Mouse (Mus musculus): Measurements from ENCODE around the gene Adcy1. TPM values are rescaled to one million over a fixed set of nuclear protein-coding genes. Genes with fewer than 3 reads are reported as not detected.
"Not testable (repeated sequence)": the region's sequence is repeated elsewhere in the genome, so short reads cannot be mapped to it uniquely, and the experiment has no call there.

Gene Adcy1
- polyA plus RNA-seq, 1 experiment from 2014 or later = 2.2 TPM

GRCm38 (mm10) chr11:7214761-7215160, 151.5 kb downstream of the Adcy1 start:
- WGBS = 8% methylated on average over 14 of the region's 14 CpGs
- no peak for ATAC-seq (ENCODE audit: low FRiP score)
- Histone ChIP-seq H3K4me2 (peak overlapping the region; percentile 88), H3K36me3 (ENCODE audit: control insufficient read depth, insufficient read depth, low read length) (no peaks in the 10 kb centered on the region), H3K9ac (ENCODE audit: low read length) (no peak overlapping the region), H3K9me3 (ENCODE audit: control insufficient read depth, low read length) (no peaks in the 10 kb centered on the region), H3K4me1 (ENCODE audit: control insufficient read depth, insufficient read depth, low read length) (peaks cover 9% of the 10 kb centered on the region), H3K27me3 (ENCODE audit: control insufficient read depth, insufficient read depth, low read length) (peaks cover 28% of the 10 kb centered on the region), H3K27ac (ENCODE audit: low read depth, low read length) (no peak overlapping the region), H3K4me3 (ENCODE audit: low read depth, low read length) (peak overlapping the region; percentile 57; the same call in 1 of the 2 replicates)
- DNase-seq (ENCODE audit: low spot score, missing footprints) = no peak

- no peak for ATAC-seq (ENCODE audit: low FRiP score)
- H3K27me3 ChIP-seq (ENCODE audit: control insufficient read depth, insufficient read depth, low read length) = peaks cover 28% of the 10 kb centered on the region
- H3K4me1 ChIP-seq (ENCODE audit: control insufficient read depth, insufficient read depth, low read length) = peaks cover 9% of the 10 kb centered on the region
- H3K4me3 ChIP-seq (ENCODE audit: low read depth, low read length) = no peak overlapping the region
- H3K9me3 ChIP-seq (ENCODE audit: control insufficient read depth, low read length) = no peaks in the 10 kb centered on the region
- no peak overlapping the region for H3K4me2 ChIP-seq
- no peaks in the 10 kb centered on the region for H3K36me3 ChIP-seq (ENCODE audit: control insufficient read depth, insufficient read depth, low read length)
- no peak overlapping the region for H3K9ac ChIP-seq (ENCODE audit: low read length)
- no peak overlapping the region for H3K27ac ChIP-seq (ENCODE audit: low read depth, low read length)
- 18% methylated on average over 8 of the region's 8 CpGs for WGBS
- peak; percentile 95 for DNase-seq (ENCODE audit: low spot score, missing footprints)
Observed at GRCm38 (mm10) chr11:7215703-7216102, 152.4 kb downstream of the Adcy1 start.

GRCm38 (mm10) chr11:7221826-7222225, 158.5 kb downstream of the Adcy1 start:
- H3K4me3 ChIP-seq (ENCODE audit: low read depth, low read length); H3K9me3 ChIP-seq (ENCODE audit: control insufficient read depth, low read length); ATAC-seq (ENCODE audit: low FRiP score); H3K9ac ChIP-seq (ENCODE audit: low read length); DNase-seq (ENCODE audit: low spot score, missing footprints); H3K27ac ChIP-seq (ENCODE audit: low read depth, low read length); H3K4me1 ChIP-seq (ENCODE audit: control insufficient read depth, insufficient read depth, low read length); H3K4me2 ChIP-seq; H3K27me3 ChIP-seq (ENCODE audit: control insufficient read depth, insufficient read depth, low read length); H3K36me3 ChIP-seq (ENCODE audit: control insufficient read depth, insufficient read depth, low read length): not testable (repeated sequence)
- WGBS = 72% methylated on average over 7 of the region's 8 CpGs

- ATAC-seq (ENCODE audit: low FRiP score) (no peak), DNase-seq (ENCODE audit: low spot score, missing footprints) (no peak)
- H3K4me3 ChIP-seq (ENCODE audit: low read depth, low read length) = no peak overlapping the region
- WGBS = 79% methylated on average over 2 of the region's 2 CpGs
- no peak overlapping the region for H3K9ac ChIP-seq (ENCODE audit: low read length)
- H3K4me2 ChIP-seq = no peak overlapping the region
- H3K27me3 ChIP-seq (ENCODE audit: control insufficient read depth, insufficient read depth, low read length) = no peaks in the 10 kb centered on the region
- no peaks in the 10 kb centered on the region for H3K9me3 ChIP-seq (ENCODE audit: control insufficient read depth, low read length)
- no peaks in the 10 kb centered on the region for H3K36me3 ChIP-seq (ENCODE audit: control insufficient read depth, insufficient read depth, low read length)
- H3K27ac ChIP-seq (ENCODE audit: low read depth, low read length) = no peak overlapping the region
- H3K4me1 ChIP-seq (ENCODE audit: control insufficient read depth, insufficient read depth, low read length) = no peaks in the 10 kb centered on the region
Observed at GRCm38 (mm10) chr11:7226200-7226599, 162.9 kb downstream of the Adcy1 start.

- no peak for DNase-seq (ENCODE audit: low spot score, missing footprints)
Observed at GRCm38 (mm10) chr11:7226810-7227550, 163.7 kb downstream of the Adcy1 start.

GRCm38 (mm10) chr11:7228107-7228506, 164.8 kb downstream of the Adcy1 start:
- 91% methylated on average over 4 of the region's 4 CpGs for WGBS
- H3K27me3 ChIP-seq (ENCODE audit: control insufficient read depth, insufficient read depth, low read length) = no peaks in the 10 kb centered on the region
- no peaks in the 10 kb centered on the region for H3K9me3 ChIP-seq (ENCODE audit: control insufficient read depth, low read length)
- H3K9ac ChIP-seq (ENCODE audit: low read length) = no peak overlapping the region
- no peak overlapping the region for H3K27ac ChIP-seq (ENCODE audit: low read depth, low read length)
- H3K4me2 ChIP-seq = no peak overlapping the region
- H3K4me3 ChIP-seq (ENCODE audit: low read depth, low read length) = no peak overlapping the region
- H3K4me1 ChIP-seq (ENCODE audit: control insufficient read depth, insufficient read depth, low read length) = no peaks in the 10 kb centered on the region
- ATAC-seq (ENCODE audit: low FRiP score) = no peak
- H3K36me3 ChIP-seq (ENCODE audit: control insufficient read depth, insufficient read depth, low read length) = no peaks in the 10 kb centered on the region
- no peak for DNase-seq (ENCODE audit: low spot score, missing footprints)

More at GRCm38 (mm10) chr11:7226810-7227550, 163.7 kb downstream of the Adcy1 start:
- no peaks in the 10 kb centered on the region for H3K4me1 ChIP-seq (ENCODE audit: control insufficient read depth, insufficient read depth, low read length)
- ATAC-seq (ENCODE audit: low FRiP score) = no peak
- no peak overlapping the region for H3K27ac ChIP-seq (ENCODE audit: low read depth, low read length)
- H3K27me3 ChIP-seq (ENCODE audit: control insufficient read depth, insufficient read depth, low read length) = no peaks in the 10 kb centered on the region
- no peak overlapping the region for H3K9ac ChIP-seq (ENCODE audit: low read length)
- H3K36me3 ChIP-seq (ENCODE audit: control insufficient read depth, insufficient read depth, low read length) = no peaks in the 10 kb centered on the region
- H3K4me3 ChIP-seq (ENCODE audit: low read depth, low read length) = no peak overlapping the region
- 84% methylated on average over 7 of the region's 7 CpGs for WGBS
- H3K9me3 ChIP-seq (ENCODE audit: control insufficient read depth, low read length) = no peaks in the 10 kb centered on the region
- H3K4me2 ChIP-seq = no peak overlapping the region

Other genes starting within 250 kb of the Adcy1 start
- gene Gm11983, start 225.8 kb upstream of the Adcy1 start, polyA plus RNA-seq (2014; fragmentation: Nextera tagmentation; extraction: Ambion mirVana) = not detected in 2 replicates
- not detected in 2 replicates for gene Gm11985, start 125.1 kb downstream of the Adcy1 start, polyA plus RNA-seq (2014; fragmentation: Nextera tagmentation; extraction: Ambion mirVana)
- gene Igfbp1, start 134.3 kb downstream of the Adcy1 start, polyA plus RNA-seq (2014; fragmentation: Nextera tagmentation; extraction: Ambion mirVana) = 0.10 and 0.14 TPM in 2 replicates
- 6.2 and 8.2 TPM in 2 replicates for gene Igfbp3, start 150.4 kb downstream of the Adcy1 start, polyA plus RNA-seq (2014; fragmentation: Nextera tagmentation; extraction: Ambion mirVana)